Mouse (Mus musculus) heart, postnatal 0 days (tissue): Measurements from ENCODE around the gene Rgs14.

ENCODE experiments used
- CTCF ChIP-seq: IDR thresholded peaks from 2 replicates; pipeline ENCODE4 v1.5.1; 2016; ENCODE audit warnings: antibody characterized with exemption, control low read depth, low read depth
- EP300 ChIP-seq: IDR thresholded peaks from 2 replicates; pipeline ENCODE4 v1.6.1; 2016; ENCODE audit warnings: antibody characterized with exemption, low read depth

GRCm38 (mm10) chr13:55418004-55418403 lies 48.5 kb downstream of the Rgs14 start:
- TF ChIP-seq EP300: no peak
- TF ChIP-seq CTCF: peak; percentile 88
